Mouse (Mus musculus) CD4-positive, CD25-positive, alpha-beta regulatory T cell, adult 4 months (primary cell): ENCODE data around the gene Zscan4f. TPM values are rescaled to one million over a fixed set of nuclear protein-coding genes. Genes with fewer than 3 reads are reported as not detected.
"Not testable (repeated sequence)": the region's sequence is repeated elsewhere in the genome, so short reads cannot be mapped to it uniquely, and the experiment has no call there.

ENCODE experiments used
- ATAC-seq: one replicate; pipeline ENCODE4 v1.8.0; 2017
- polyA plus RNA-seq, 2 experiments: library from polyadenylated mRNA; unstranded; fragments of 100-300 nt; shearing (Covaris generic); gene quantifications; one replicate each; pipeline ENCODE4 v1.2.1; 2017

Gene Zscan4f
- polyA plus RNA-seq = not detected

GRCm38 (mm10) chr7:11397615-11398014 is at the start of gene Zscan4f:
Gene Zscan4f (plus strand): TSS chr7:11397915.
- ATAC-seq = not testable (repeated sequence)

DNA sequence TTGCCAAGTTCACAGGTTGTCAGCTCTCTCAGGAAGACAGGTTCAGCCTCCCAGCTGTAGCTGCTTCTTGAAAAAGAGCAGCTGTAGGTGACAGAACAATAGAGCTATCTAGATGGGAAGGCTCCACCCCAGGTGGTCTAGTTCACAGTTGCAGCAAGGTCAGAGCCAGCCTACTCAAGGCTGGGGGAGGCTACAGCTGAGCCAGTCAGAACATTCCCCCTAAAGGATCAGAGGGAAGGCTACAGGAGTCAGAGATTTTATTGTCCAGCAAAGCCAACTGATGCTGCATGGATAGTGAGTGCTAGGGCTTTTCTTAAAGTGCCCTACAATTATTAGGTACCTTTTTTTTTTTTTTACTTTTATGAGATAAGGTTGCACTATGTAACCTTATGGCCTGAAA is 13.1 kb upstream of the Zscan4f start:
- ATAC-seq = not testable (repeated sequence)

Other genes with a start within 250 kb of the Zscan4f start
- gene Zscan4d, start 231.8 kb upstream of the Zscan4f start, polyA plus RNA-seq = not detected
- not detected for gene Zscan4e, start 87.2 kb upstream of the Zscan4f start, polyA plus RNA-seq
- not detected for gene Zscan4-ps2, start 116.4 kb downstream of the Zscan4f start, polyA plus RNA-seq
- gene Zscan4-ps3, start 211.4 kb downstream of the Zscan4f start, polyA plus RNA-seq = not detected